Mouse (Mus musculus): ENCODE measurements at regions not wholly inside any gene's neighbourhood (a gene's known extent, or its start where the extent isn't known, plus 50 kb on each side); places are given as distances from the start of the nearest gene placed in this dataset.
A peak's percentile ranks its signal among the peaks of the same experiment; 100 is the strongest.

GRCm38 (mm10) chr16:47354279-47354678 lies 856.0 kb upstream of the Nectin3 start:
- DNase-seq (ENCODE audit: low spot score in 2 of 2) = no peak

- no peak for DNase-seq (ENCODE audit: low spot score in 2 of 2)
Measured at GRCm38 (mm10) chr16:47394398-47394797, 889.1 kb upstream of the Dppa4 start.

- no peak for DNase-seq (ENCODE audit: low spot score in 2 of 2)
Measured at GRCm38 (mm10) chr16:47407067-47407466, 876.5 kb upstream of the Dppa4 start.

- DNase-seq (ENCODE audit: low spot score in 2 of 2) = no peak
Measured at GRCm38 (mm10) chr16:47418680-47419252, 864.8 kb upstream of the Dppa4 start.

- DNase-seq (ENCODE audit: low spot score in 2 of 2) = peak in 1 of 2 experiments; percentile 3
Measured at GRCm38 (mm10) chr16:47445083-47445482, 838.5 kb upstream of the Dppa4 start.

GRCm38 (mm10) chr16:47475441-47476081 lies 808.0 kb upstream of the Dppa4 start:
- DNase-seq (ENCODE audit: low spot score in 2 of 2) = no peak

- no peak for DNase-seq (ENCODE audit: low spot score in 2 of 2)
Measured at GRCm38 (mm10) chr16:47482071-47482470, 801.5 kb upstream of the Dppa4 start.

- DNase-seq (ENCODE audit: low spot score in 2 of 2) = no peak
Measured at GRCm38 (mm10) chr16:47488525-47488924, 795.0 kb upstream of the Dppa4 start.

GRCm38 (mm10) chr16:47525857-47526256 lies 757.7 kb upstream of the Dppa4 start:
- DNase-seq (ENCODE audit: low spot score in 2 of 2) = peak in 1 of 2 experiments; percentile 7

GRCm38 (mm10) chr16:47526613-47527012 lies 756.9 kb upstream of the Dppa4 start:
- no peak for DNase-seq (ENCODE audit: low spot score in 2 of 2)

GRCm38 (mm10) chr16:47536524-47536923 lies 747.0 kb upstream of the Dppa4 start:
- DNase-seq (ENCODE audit: low spot score in 2 of 2) = peak in 1 of 2 experiments; percentile 56

- DNase-seq (ENCODE audit: low spot score in 2 of 2) = no peak
Measured at GRCm38 (mm10) chr16:47551101-47551500, 732.4 kb upstream of the Dppa4 start.

GRCm38 (mm10) chr16:47568051-47568450 lies 715.5 kb upstream of the Dppa4 start:
- no peak for DNase-seq (ENCODE audit: low spot score in 2 of 2)

GRCm38 (mm10) chr16:47599476-47599875 lies 684.1 kb upstream of the Dppa4 start:
- DNase-seq (ENCODE audit: low spot score in 2 of 2) = no peak
